Mouse (Mus musculus) adrenal gland, postnatal 10 days (tissue): Measurements from ENCODE around the gene Slc27a5. TPM values are rescaled to one million over a fixed set of nuclear protein-coding genes. Genes with fewer than 3 reads are reported as not detected.

Experiments
- total RNA-seq, 2 experiments: library from RNA; stranded (reverse); gene quantifications; 2 replicates each; pipeline ENCODE4 v1.2.3; 2021

The Slc27a5 gene
- total RNA-seq, 2 experiments from 2014 or later = 24.2 to 50.8 TPM

Other genes starting within 250 kb of the Slc27a5 start
- gene Zscan18, start 194.6 kb downstream of the Slc27a5 start, total RNA-seq = 1 to 10 TPM; 2.5 to 5.0 TPM
- gene Zfp329, start 179.3 kb downstream of the Slc27a5 start, total RNA-seq = 10 to 100 TPM in 1 of 2 experiments, 1 to 10 TPM in 1; 7.8 to 14.0 TPM
- 10 to 100 TPM; 22.4 to 25.6 TPM for gene Zfp110, start 163.4 kb downstream of the Slc27a5 start, total RNA-seq
- gene Zfp128, start 117.0 kb downstream of the Slc27a5 start, total RNA-seq = 1 to 10 TPM; 3.4 to 4.2 TPM
- 10 to 100 TPM in 1 of 2 experiments, 1 to 10 TPM in 1; 9.7 to 10.2 TPM for gene Zscan22, start 100.4 kb downstream of the Slc27a5 start, total RNA-seq
- gene Rps5, start 75.9 kb downstream of the Slc27a5 start, total RNA-seq = 1,000 to 10,000 TPM; 1,018 to 1,027 TPM
- gene Rnf225, start 70.8 kb downstream of the Slc27a5 start, total RNA-seq = under 1 TPM; 0.36 to 0.54 TPM
- gene Zfp324, start 32.4 kb downstream of the Slc27a5 start, total RNA-seq = 10 to 100 TPM in 1 of 2 experiments, 1 to 10 TPM in 1; 7.3 to 10.6 TPM
- gene Zfp446, start 20.3 kb downstream of the Slc27a5 start, total RNA-seq = 1 to 10 TPM; 5.4 to 5.9 TPM
- gene Trim28, start 922 bp upstream of the Slc27a5 start, total RNA-seq = 100 to 1,000 TPM; 218 to 247 TPM
- gene Zbtb45, start 11.8 kb upstream of the Slc27a5 start, total RNA-seq = 10 to 100 TPM; 11.3 to 13.6 TPM
- 100 to 1,000 TPM; 165 to 169 TPM for gene Chmp2a, start 36.6 kb upstream of the Slc27a5 start, total RNA-seq
- gene Ube2m, start 40.1 kb upstream of the Slc27a5 start, total RNA-seq = 100 to 1,000 TPM; 175 to 186 TPM
- 1 to 10 TPM; 2.1 to 4.9 TPM for gene Mzf1, start 56.6 kb upstream of the Slc27a5 start, total RNA-seq
- gene Vmn1r85, start 97.0 kb upstream of the Slc27a5 start, total RNA-seq = not detected
- gene Vmn1r86, start 121.7 kb upstream of the Slc27a5 start, total RNA-seq = not detected
- gene Vmn1r87, start 142.0 kb upstream of the Slc27a5 start, total RNA-seq = not detected
- under 1 TPM; 0.09 TPM for gene Vmn1r88, start 161.4 kb upstream of the Slc27a5 start, total RNA-seq
- gene Vmn1r89, start 214.8 kb upstream of the Slc27a5 start, total RNA-seq = not detected